Mouse (Mus musculus) liver, embryonic 15.5 days (tissue): Measurements from ENCODE around the gene Slc8b1. TPM values are rescaled to one million over a fixed set of nuclear protein-coding genes. Genes with fewer than 3 reads are reported as not detected.
A peak's percentile ranks its signal among the peaks of the same experiment; 100 is the strongest.

Experiments
- ATAC-seq: fragments of 200-750 bp; cut with Nextera tagmentation; 2 replicates; pipeline ENCODE4 v1.8.0; 2017; ENCODE audit warnings: moderate number of reproducible peaks, mild to moderate bottlenecking, moderate library complexity; ENCODE audit not compliant: insufficient read depth
- H3K27ac ChIP-seq: fragments of 300-500 bp; sonication (generic); replicated peaks from 2 replicates; pipeline ENCODE4 v1.5.1; 2015; ENCODE audit warnings: mild to moderate bottlenecking, inconsistent platforms
- H3K27me3 ChIP-seq: fragments of 300-500 bp; sonication (generic); 2 replicates; pipeline ENCODE4 v1.6.1; 2015; ENCODE audit warnings: mild to moderate bottlenecking, inconsistent platforms
- H3K36me3 ChIP-seq: fragments of 300-500 bp; sonication (generic); replicated peaks from 2 replicates; pipeline ENCODE4 v1.6.1; 2015; ENCODE audit warnings: moderate library complexity, mild to moderate bottlenecking, inconsistent platforms
- H3K4me1 ChIP-seq: fragments of 300-500 bp; sonication (generic); replicated peaks from 2 replicates; pipeline ENCODE4 v1.6.1; 2015; ENCODE audit warnings: inconsistent platforms
- H3K4me2 ChIP-seq: fragments of 300-500 bp; sonication (generic); 2 replicates; pipeline ENCODE4 v1.6.1; 2015; ENCODE audit warnings: moderate library complexity, mild to moderate bottlenecking, inconsistent platforms
- H3K4me3 ChIP-seq: fragments of 300-500 bp; sonication (generic); replicated peaks from 2 replicates; pipeline ENCODE4 v1.5.1; 2015; ENCODE audit warnings: mild to moderate bottlenecking, inconsistent platforms
- H3K9ac ChIP-seq: fragments of 300-500 bp; sonication (generic); 2 replicates; pipeline ENCODE4 v1.6.1; 2015; ENCODE audit warnings: moderate library complexity, mild to moderate bottlenecking, inconsistent platforms
- H3K9me3 ChIP-seq: fragments of 300-500 bp; sonication (generic); replicated peaks from 2 replicates; pipeline ENCODE4 v1.6.1; 2016; ENCODE audit warnings: inconsistent platforms
- WGBS: fragments of 180-500 bp; shearing (Covaris S2); methylation state at CpG from one replicate; pipeline ENCODE4 v1.1.7; 2015; ENCODE audit warnings: mixed read lengths; ENCODE audit not compliant: insufficient replicate concordance; 5-methylcytosine and 5-hydroxymethylcytosine counted together
- polyA plus RNA-seq: library from polyadenylated mRNA; unstranded; fragments of >200 nt; fragmentation: Nextera tagmentation; extraction: Ambion mirVana; gene quantifications from 2 replicates; pipeline ENCODE4 v1.2.1, GENCODE M21; 2015

Gene Slc8b1
- polyA plus RNA-seq, 1 experiment from 2014 or later: 7.4 TPM

DNA sequence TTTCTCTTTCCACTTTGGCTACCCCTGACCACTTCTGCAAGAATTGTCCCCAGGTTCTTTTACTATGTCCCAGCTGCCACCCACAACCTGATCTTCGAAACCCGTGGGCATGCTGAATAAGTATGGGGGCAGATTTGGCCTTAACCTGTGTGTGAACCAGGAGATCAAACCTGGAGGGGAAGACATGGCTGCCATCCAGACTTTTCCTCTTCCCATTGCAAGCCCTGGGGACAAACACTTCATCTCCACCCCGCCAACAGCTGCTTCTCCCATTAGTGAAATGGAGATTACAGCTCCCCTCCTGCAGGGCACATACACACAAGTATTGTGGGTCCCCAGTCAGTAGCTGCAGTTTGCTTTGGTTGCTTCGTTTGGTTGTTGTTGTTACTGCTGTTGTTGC, 3.7 kb upstream of the Slc8b1 start:
- Histone ChIP-seq H3K4me3 (no peak overlapping the region), H3K9ac (no peak overlapping the region), H3K27ac (no peak overlapping the region), H3K9me3 (no peaks in the 10 kb centered on the region), H3K27me3 (peaks cover 10% of the 10 kb centered on the region; the same call in 1 of the 2 replicates), H3K36me3 (no peaks in the 10 kb centered on the region), H3K4me1 (peaks cover 38% of the 10 kb centered on the region), H3K4me2 (no peak overlapping the region)
- ATAC-seq: no peak
- WGBS: 47% methylated on average over 4 of the region's 4 CpGs

DNA sequence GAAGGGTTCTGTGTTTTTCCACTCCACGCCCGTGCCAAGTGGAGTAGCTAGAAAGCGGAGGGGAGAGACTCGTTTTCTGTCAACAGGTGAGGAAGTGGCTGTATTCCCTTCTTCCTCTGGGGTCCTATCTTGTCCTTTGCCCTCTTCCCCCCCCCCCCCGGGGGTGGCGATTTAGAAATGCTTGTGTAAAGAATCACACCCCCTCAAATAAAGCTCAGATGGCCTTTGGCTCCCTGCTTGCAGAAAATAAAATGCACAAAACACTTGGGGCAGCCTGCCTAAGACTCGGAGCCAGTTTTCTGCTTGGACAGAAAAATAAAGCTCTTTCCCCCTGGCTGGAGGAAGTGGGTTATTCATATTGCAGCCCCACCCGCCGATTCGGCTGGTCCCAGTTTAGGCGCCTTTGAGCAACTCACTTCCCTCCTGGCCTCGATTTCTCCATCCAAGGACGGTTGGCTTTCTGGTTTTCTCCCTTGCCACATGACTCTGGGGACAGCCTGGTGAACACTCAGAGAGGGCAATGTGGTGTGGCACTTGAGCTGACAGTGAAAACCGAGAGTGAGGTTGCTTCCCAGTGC, 764 bp downstream of the Slc8b1 start:
- WGBS: 5% methylated on average over 14 of the region's 14 CpGs
- Histone ChIP-seq H3K4me1 (peaks cover 54% of the 10 kb centered on the region), H3K36me3 (0 out of 2 replicates have a peak, but pooled peaks cover 5% of the 10 kb centered on the region), H3K4me3 (peak overlapping the region; percentile 62), H3K9ac (peak overlapping the region; percentile 53), H3K27me3 (peaks cover 10% of the 10 kb centered on the region; the same call in 1 of the 2 replicates), H3K4me2 (peak overlapping the region; percentile 77), H3K27ac (peak overlapping the region; percentile 71), H3K9me3 (no peaks in the 10 kb centered on the region)
- ATAC-seq: 0 out of 2 replicates have a peak, but pooled peaks have one; percentile 1

- H3K27me3 ChIP-seq: peaks cover 10% of the 10 kb centered on the region; the same call in 1 of the 2 replicates
- WGBS: 57% methylated on average over 15 of the region's 15 CpGs
- H3K4me1 ChIP-seq: peaks cover 64% of the 10 kb centered on the region
- ATAC-seq: no peak
- 0 out of 2 replicates have a peak, but pooled peaks cover 5% of the 10 kb centered on the region for H3K36me3 ChIP-seq
- no peaks in the 10 kb centered on the region for H3K9me3 ChIP-seq
- peak overlapping the region; percentile 77 for H3K4me2 ChIP-seq
- peak overlapping the region; percentile 62; the same call in 1 of the 2 replicates for H3K4me3 ChIP-seq
- H3K9ac ChIP-seq: no peak overlapping the region
- no peak overlapping the region for H3K27ac ChIP-seq
Observed at GRCm38 (mm10) chr5:120512911-120513555, 2.1 kb downstream of the Slc8b1 start.

- H3K36me3 ChIP-seq: 0 out of 2 replicates have a peak, but pooled peaks cover 5% of the 10 kb centered on the region
- no peaks in the 10 kb centered on the region for H3K9me3 ChIP-seq
- H3K9ac ChIP-seq: no peak overlapping the region
- H3K27me3 ChIP-seq: peaks cover 10% of the 10 kb centered on the region; the same call in 1 of the 2 replicates
- WGBS: 78% methylated on average over 9 of the region's 9 CpGs
- peak overlapping the region; percentile 3; the same call in 1 of the 2 replicates for H3K4me2 ChIP-seq
- no peak overlapping the region for H3K4me3 ChIP-seq
- ATAC-seq: no peak
- H3K27ac ChIP-seq: no peak overlapping the region
- peaks cover 64% of the 10 kb centered on the region for H3K4me1 ChIP-seq
Observed at GRCm38 (mm10) chr5:120514031-120514677, 3.2 kb downstream of the Slc8b1 start.

DNA sequence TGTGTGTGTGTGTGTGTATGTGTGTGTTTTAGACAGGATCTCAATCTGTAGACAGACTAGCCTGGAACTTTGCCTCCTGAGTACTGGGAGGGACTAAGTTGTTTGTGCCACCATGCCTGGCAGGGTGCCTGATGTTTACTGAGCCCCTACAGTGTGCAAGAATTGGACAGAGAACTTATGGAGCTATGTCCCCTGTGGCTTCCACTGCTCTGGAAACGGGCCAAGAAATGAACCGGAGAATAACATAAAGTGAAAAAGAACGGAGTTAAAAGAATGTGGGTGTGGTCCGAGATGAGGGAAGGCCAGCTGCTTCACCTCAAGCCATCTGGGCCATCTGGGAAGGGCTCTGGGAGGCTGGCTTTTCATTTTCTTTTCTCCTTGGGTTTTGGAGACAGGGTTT, 3.8 kb downstream of the Slc8b1 start:
- peaks cover 9% of the 10 kb centered on the region; the same call in 1 of the 2 replicates for H3K36me3 ChIP-seq
- H3K4me1 ChIP-seq: peaks cover 64% of the 10 kb centered on the region
- WGBS: 56% methylated on average over 4 of the region's 4 CpGs
- H3K4me3 ChIP-seq: no peak overlapping the region
- no peaks in the 10 kb centered on the region for H3K9me3 ChIP-seq
- ATAC-seq: no peak
- no peak overlapping the region for H3K4me2 ChIP-seq
- no peak overlapping the region for H3K9ac ChIP-seq
- peaks cover 10% of the 10 kb centered on the region; the same call in 1 of the 2 replicates for H3K27me3 ChIP-seq
- H3K27ac ChIP-seq: no peak overlapping the region

DNA sequence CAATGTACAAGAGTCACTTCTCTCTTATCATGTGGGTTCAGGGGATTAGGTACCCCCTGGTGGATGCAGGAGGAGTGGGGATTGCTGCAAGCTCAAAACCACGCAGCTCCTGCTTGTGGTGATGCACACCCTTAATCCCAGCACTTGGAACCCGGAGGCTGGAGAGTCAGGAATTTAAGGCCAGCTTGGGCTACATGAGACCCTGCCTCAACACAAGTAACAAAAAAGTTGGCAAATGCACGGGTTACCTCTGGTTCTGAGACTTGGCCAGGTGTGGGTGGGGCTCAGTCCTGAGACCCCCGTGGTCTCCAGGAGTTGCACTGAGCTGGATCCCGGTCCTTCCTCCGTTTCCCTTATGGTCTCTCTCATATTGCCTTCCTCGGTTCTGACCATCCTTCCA, 4.5 kb downstream of the Slc8b1 start:
- peaks cover 64% of the 10 kb centered on the region for H3K4me1 ChIP-seq
- H3K4me3 ChIP-seq: no peak overlapping the region
- peaks cover 12% of the 10 kb centered on the region; the same call in 1 of the 2 replicates for H3K36me3 ChIP-seq
- no peaks in the 10 kb centered on the region for H3K9me3 ChIP-seq
- 70% methylated on average over 7 of the region's 7 CpGs for whole genome bisulfite sequencing
- no peak for ATAC-seq
- no peak overlapping the region for H3K27ac ChIP-seq
- no peak overlapping the region for H3K4me2 ChIP-seq
- H3K27me3 ChIP-seq: peaks cover 10% of the 10 kb centered on the region; the same call in 1 of the 2 replicates
- H3K9ac ChIP-seq: no peak overlapping the region

DNA sequence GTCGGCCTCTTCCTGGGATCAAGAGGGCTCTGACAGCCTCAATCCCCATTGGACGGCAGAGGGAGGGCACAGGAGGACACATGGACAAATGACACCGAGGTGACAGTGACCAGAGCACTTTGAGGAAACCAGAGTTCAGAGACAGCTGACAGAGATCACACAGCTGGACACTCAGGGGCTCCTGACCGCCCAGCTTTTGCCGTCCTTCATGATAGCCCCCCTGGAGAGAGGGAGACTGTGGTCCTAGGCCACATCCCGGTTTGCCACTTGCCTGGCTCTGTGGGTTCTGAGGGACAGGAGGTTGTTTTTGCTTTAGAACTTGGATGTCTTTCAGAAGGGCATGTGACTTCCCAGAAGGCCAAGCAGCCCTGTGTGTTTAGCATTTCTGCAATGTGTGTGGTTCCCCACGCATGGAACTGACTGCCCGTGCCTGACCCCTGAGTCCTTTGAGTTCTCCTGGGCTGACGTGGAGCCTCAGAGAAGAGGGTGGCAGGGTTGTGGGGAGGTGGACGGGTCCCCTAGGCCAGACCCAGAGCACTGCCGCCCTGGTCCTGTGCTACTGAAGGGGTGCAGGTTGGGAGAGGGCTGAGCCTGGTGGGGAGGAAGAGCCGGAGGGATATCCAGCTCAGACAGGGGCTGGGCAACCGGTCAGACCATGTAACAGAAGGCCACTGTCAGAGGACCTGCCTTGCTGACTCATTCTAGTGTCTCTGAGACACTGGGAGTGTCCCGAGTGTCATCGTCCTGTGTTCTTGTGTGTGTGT, 5.4 kb downstream of the Slc8b1 start:
- Histone ChIP-seq H3K36me3 (peaks cover 18% of the 10 kb centered on the region), H3K27ac (0 out of 2 replicates have a peak overlapping the region, but pooled peaks have one; percentile 7), H3K9me3 (no peaks in the 10 kb centered on the region), H3K4me2 (peak overlapping the region; percentile 0; the same call in 1 of the 2 replicates), H3K27me3 (peaks cover 9% of the 10 kb centered on the region; the same call in 1 of the 2 replicates), H3K4me1 (peaks cover 54% of the 10 kb centered on the region), H3K9ac (no peak overlapping the region), H3K4me3 (no peak overlapping the region)
- ATAC-seq: no peak
- WGBS: 59% methylated on average over 15 of the region's 15 CpGs

GRCm38 (mm10) chr5:120517552-120517951, 6.6 kb downstream of the Slc8b1 start:
- peaks cover 43% of the 10 kb centered on the region for H3K4me1 ChIP-seq
- no peaks in the 10 kb centered on the region for H3K9me3 ChIP-seq
- H3K27ac ChIP-seq: no peak overlapping the region
- WGBS: 54% methylated on average over 9 of the region's 9 CpGs
- no peak overlapping the region for H3K9ac ChIP-seq
- peaks cover 28% of the 10 kb centered on the region for H3K36me3 ChIP-seq
- no peak overlapping the region for H3K4me2 ChIP-seq
- H3K4me3 ChIP-seq: no peak overlapping the region
- no peak for ATAC-seq
- H3K27me3 ChIP-seq: no peaks in the 10 kb centered on the region

DNA sequence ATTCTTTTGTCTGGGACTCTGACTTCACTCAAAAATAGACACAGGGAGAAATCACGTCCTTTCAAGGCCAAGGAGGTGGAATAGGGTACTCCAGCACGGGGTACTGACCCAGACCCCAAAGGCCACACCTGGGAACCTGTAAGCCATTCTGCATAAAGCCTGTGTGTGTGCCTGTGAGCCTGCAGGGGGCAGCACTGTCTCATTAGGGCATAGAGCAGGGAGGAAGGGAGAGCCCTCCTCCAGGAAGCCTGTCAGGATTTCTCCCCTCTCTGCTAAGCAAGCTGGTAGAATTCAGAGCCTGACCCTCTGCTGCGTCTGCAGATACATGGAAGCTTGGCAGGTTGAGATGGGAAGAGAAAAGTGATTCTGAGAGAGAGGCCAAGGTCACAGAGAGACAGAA, 11.7 kb downstream of the Slc8b1 start:
- no peak for ATAC-seq
- H3K9me3 ChIP-seq: no peaks in the 10 kb centered on the region
- no peak overlapping the region for H3K4me2 ChIP-seq
- H3K9ac ChIP-seq: no peak overlapping the region
- H3K27ac ChIP-seq: no peak overlapping the region
- no peaks in the 10 kb centered on the region for H3K27me3 ChIP-seq
- peaks cover 47% of the 10 kb centered on the region for H3K36me3 ChIP-seq
- H3K4me3 ChIP-seq: no peak overlapping the region
- WGBS: 71% methylated on average over 3 of the region's 3 CpGs
- peaks cover 27% of the 10 kb centered on the region for H3K4me1 ChIP-seq

GRCm38 (mm10) chr5:120524736-120525135, 13.8 kb downstream of the Slc8b1 start:
- Histone ChIP-seq H3K27me3 (no peaks in the 10 kb centered on the region), H3K4me3 (no peak overlapping the region), H3K9ac (no peak overlapping the region), H3K9me3 (no peaks in the 10 kb centered on the region), H3K4me1 (peaks cover 25% of the 10 kb centered on the region), H3K4me2 (no peak overlapping the region), H3K27ac (no peak overlapping the region), H3K36me3 (peaks cover 49% of the 10 kb centered on the region)
- 83% methylated on average over 2 of the region's 2 CpGs for WGBS
- peak; percentile 54 for ATAC-seq
